Mouse (Mus musculus) bone marrow, adult 2 months (tissue): ENCODE data around the gene Olfr744.
"Not testable (repeated sequence)": the region's sequence is repeated elsewhere in the genome, so short reads cannot be mapped to it uniquely, and the experiment has no call there.

Experiments
- CTCF ChIP-seq: fragments of 200-500 bp; IDR thresholded peaks from 2 replicates; pipeline ENCODE4 v1.5.1; 2011; ENCODE audit warnings: low read length, control low read depth; ENCODE audit not compliant: control insufficient read depth, insufficient read depth
- POLR2A ChIP-seq: fragments of 200-500 bp; IDR thresholded peaks from 2 replicates; pipeline ENCODE4 v1.6.1; 2011; ENCODE audit warnings: low read depth, mild to moderate bottlenecking, control low read depth, low read length, borderline replicate concordance; ENCODE audit not compliant: control insufficient read depth

- not testable (repeated sequence) for TF ChIP-seq CTCF, POLR2A
These were observed 41.6 kb upstream of the Olfr744 start for GRCm38 (mm10) chr14:50573056-50573455.
